Comparison of ENCODE assay signal across 13 mouse cellular contexts in the genomic region with DNA sequence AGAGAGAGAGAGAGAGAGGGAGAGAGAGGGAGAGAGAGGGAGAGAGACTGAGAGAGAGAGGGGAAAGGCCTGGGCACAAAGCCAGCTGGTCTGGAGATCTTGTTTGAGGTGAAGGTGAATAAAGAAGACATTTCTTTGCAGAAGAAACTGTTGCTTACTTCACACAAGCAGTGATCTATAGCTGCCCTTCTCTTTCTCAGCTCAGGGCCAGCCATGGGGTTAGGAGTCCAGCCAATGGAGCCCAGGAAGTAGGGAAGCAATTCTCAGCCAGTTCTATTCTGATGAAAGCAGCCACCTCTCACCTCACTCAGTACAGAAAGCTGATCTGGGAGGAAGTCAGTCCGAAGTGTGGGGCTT. TPM values are rescaled to one million over a fixed set of nuclear protein-coding genes. Genes with fewer than 3 reads are reported as not detected.
A peak's percentile ranks its signal among the peaks of the same experiment; 100 is the strongest.
DNase-seq lines count a peak whose midpoint lies in the region; ATAC-seq and TF ChIP-seq lines count a peak whose summit lies in the region.
"Had no signal": no experiment of that assay in that cellular context is flagged by ENCODE, and none has a peak within 500 bp of the region (broad histone marks: within the 10 kb centered on the region; RNA-seq: fewer than 3 reads in every experiment).

No protein-coding gene starts in this region.

- peaks cover 14% of the 10 kb centered on the region for H3K4me1 ChIP-seq in midbrain, embryonic 10.5 days
- no peaks in the 10 kb centered on the region for H3K4me1 ChIP-seq in midbrain, embryonic 16.5 days (ENCODE audit: control insufficient read depth, insufficient read depth, low read length)
- peaks cover 13% of the 10 kb centered on the region for H3K4me1 ChIP-seq in hindbrain, embryonic 10.5 days (replicated peaks)
- H3K4me1 ChIP-seq in neural tube, embryonic 11.5 days (ENCODE audit: control insufficient read depth, insufficient read depth, low read length) = no peaks in the 10 kb centered on the region
- H3K4me1 ChIP-seq in kidney, adult 2 months (ENCODE audit: control insufficient read depth, insufficient read depth, low read length) = no peaks in the 10 kb centered on the region
- H3K4me1 ChIP-seq: kidney, embryonic 15.5 days; liver, embryonic 12.5 days; stomach, embryonic 15.5 days had no signal

- H3K4me3 ChIP-seq in midbrain, embryonic 10.5 days = no peak overlapping the region
- no peak overlapping the region for H3K4me3 ChIP-seq in midbrain, embryonic 16.5 days (ENCODE audit: low read depth, low read length)
- no peak overlapping the region for H3K4me3 ChIP-seq in hindbrain, embryonic 10.5 days
- H3K4me3 ChIP-seq in neural tube, embryonic 11.5 days (ENCODE audit: low read depth, low read length) = no peak overlapping the region
- H3K4me3 ChIP-seq in kidney, adult 2 months (ENCODE audit: insufficient read depth, low read depth, low read length) = no peak overlapping the region
- H3K4me3 ChIP-seq: forebrain, embryonic 15.5 days; kidney, embryonic 15.5 days; left cerebral cortex, adult 2 months; liver, embryonic 12.5 days; stomach, embryonic 15.5 days had no signal

- no peak for TF ChIP-seq POLR2A in kidney, adult 2 months (IDR thresholded peaks at IDR 0.05; ENCODE audit: low read depth, low read length)

- H3K4me2 ChIP-seq in midbrain, embryonic 16.5 days (ENCODE audit: low read length) = no peak overlapping the region
- H3K4me2 ChIP-seq in neural tube, embryonic 11.5 days (ENCODE audit: low read depth) = no peak overlapping the region
- H3K4me2 ChIP-seq: forebrain, embryonic 15.5 days; kidney, embryonic 15.5 days; liver, embryonic 12.5 days; stomach, embryonic 15.5 days had no signal

- peak overlapping the region; percentile 62 for H3K27ac ChIP-seq in midbrain, embryonic 10.5 days (replicated peaks)
- H3K27ac ChIP-seq in midbrain, embryonic 16.5 days (ENCODE audit: low read length) = no peak overlapping the region
- peak overlapping the region; percentile 69; the same call in 1 of the 2 replicates for H3K27ac ChIP-seq in hindbrain, embryonic 10.5 days
- H3K27ac ChIP-seq in neural tube, embryonic 11.5 days (ENCODE audit: low read depth, low read length) = peak overlapping the region; percentile 39; the same call in 1 of the 2 replicates
- H3K27ac ChIP-seq in kidney, adult 2 months (ENCODE audit: insufficient read depth, low read depth, low read length) = no peak overlapping the region
- H3K27ac ChIP-seq: forebrain, embryonic 15.5 days; kidney, embryonic 15.5 days; left cerebral cortex, adult 2 months; liver, embryonic 12.5 days; stomach, embryonic 15.5 days had no signal

- H3K9ac ChIP-seq in midbrain, embryonic 16.5 days (ENCODE audit: low read depth, low read length) = no peak overlapping the region
- no peak overlapping the region for H3K9ac ChIP-seq in neural tube, embryonic 11.5 days (ENCODE audit: low read length)
- H3K9ac ChIP-seq: forebrain, embryonic 15.5 days; kidney, embryonic 15.5 days; liver, embryonic 12.5 days; stomach, embryonic 15.5 days had no signal

- TF ChIP-seq CTCF in kidney, adult 2 months (conservative IDR thresholded peaks at IDR 0.05; ENCODE audit: insufficient read depth, insufficient read length, low read depth, low read length) = no peak

- H3K27me3 ChIP-seq in midbrain, embryonic 10.5 days (ENCODE audit: low read depth, poor library complexity, severe bottlenecking) = no peaks in the 10 kb centered on the region; the same call in 1 of the 2 replicates
- no peaks in the 10 kb centered on the region for H3K27me3 ChIP-seq in midbrain, embryonic 16.5 days (ENCODE audit: control insufficient read depth, insufficient read depth, low read depth, low read length)
- no peaks in the 10 kb centered on the region for H3K27me3 ChIP-seq in hindbrain, embryonic 10.5 days (ENCODE audit: insufficient read depth, poor library complexity, severe bottlenecking)
- no peaks in the 10 kb centered on the region for H3K27me3 ChIP-seq in neural tube, embryonic 11.5 days (ENCODE audit: control insufficient read depth, insufficient read depth, low read length)
- no peaks in the 10 kb centered on the region for H3K27me3 ChIP-seq in kidney, adult 2 months (replicated peaks; ENCODE audit: control insufficient read depth, insufficient read depth, low read length)
- H3K27me3 ChIP-seq: forebrain, embryonic 15.5 days; kidney, embryonic 15.5 days; liver, embryonic 12.5 days; stomach, embryonic 15.5 days had no signal

- peak; percentile 20 for DNase-seq in embryo, embryonic 10 days (ENCODE audit: low spot score)
- DNase-seq in embryo, embryonic 9.5 days (ENCODE audit: extremely low spot score) = no peak
- DNase-seq in midbrain, embryonic 10.5 days (ENCODE audit: low spot score) = no peak
- no peak for DNase-seq in hindbrain, embryonic 10.5 days (ENCODE audit: low spot score)
- DNase-seq in neural tube, embryonic 11.5 days (ENCODE audit: low spot score) = no peak
- DNase-seq in kidney, adult 2 months = no peak
- no peak for DNase-seq in yolk sac, embryonic 10.5 days (ENCODE audit: low spot score)

- no peak; the same call in 1 of the 2 replicates for ATAC-seq in midbrain, embryonic 16.5 days
- peak; percentile 46 for ATAC-seq in neural tube, embryonic 11.5 days (ENCODE audit: insufficient read depth, low FRiP score, low TSS enrichment)
- ATAC-seq: liver, embryonic 12.5 days had no signal

- no peaks in the 10 kb centered on the region for H3K36me3 ChIP-seq in midbrain, embryonic 10.5 days
- no peaks in the 10 kb centered on the region for H3K36me3 ChIP-seq in midbrain, embryonic 16.5 days (ENCODE audit: control insufficient read depth, insufficient read depth, low read length)
- H3K36me3 ChIP-seq in hindbrain, embryonic 10.5 days = no peaks in the 10 kb centered on the region
- H3K36me3 ChIP-seq in neural tube, embryonic 11.5 days (ENCODE audit: control insufficient read depth, insufficient read depth, low read length) = no peaks in the 10 kb centered on the region
- H3K36me3 ChIP-seq in kidney, adult 2 months (ENCODE audit: control insufficient read depth, insufficient read depth, low read length) = no peaks in the 10 kb centered on the region
- H3K36me3 ChIP-seq: forebrain, embryonic 15.5 days; kidney, embryonic 15.5 days; liver, embryonic 12.5 days; stomach, embryonic 15.5 days had no signal

- no peaks in the 10 kb centered on the region for H3K9me3 ChIP-seq in midbrain, embryonic 10.5 days (replicated peaks)
- H3K9me3 ChIP-seq in midbrain, embryonic 16.5 days (replicated peaks; ENCODE audit: control insufficient read depth, low read length, poor library complexity, severe bottlenecking) = no peaks in the 10 kb centered on the region
- no peaks in the 10 kb centered on the region; the same call in 1 of the 2 replicates for H3K9me3 ChIP-seq in hindbrain, embryonic 10.5 days
- no peaks in the 10 kb centered on the region for H3K9me3 ChIP-seq in neural tube, embryonic 11.5 days (ENCODE audit: control insufficient read depth, low read length)
- H3K9me3 ChIP-seq: forebrain, embryonic 15.5 days; kidney, embryonic 15.5 days; liver, embryonic 12.5 days; stomach, embryonic 15.5 days had no signal

- WGBS in midbrain, embryonic 10.5 days = 33% methylated on average over 1 of the region's 1 CpGs
- WGBS in midbrain, embryonic 16.5 days = 36% methylated on average over 1 of the region's 1 CpGs
- 24% methylated on average over 1 of the region's 1 CpGs for WGBS in hindbrain, embryonic 10.5 days
- WGBS in neural tube, embryonic 11.5 days = 18% methylated on average over 1 of the region's 1 CpGs
- 7% methylated on average over 1 of the region's 1 CpGs for WGBS in kidney, adult 2 months

RNA-seq across cellular contexts. Expression of gene Fam181b, which starts 41.2 kb away (rescaled TPM):
- 65.1 and 66.1 TPM in 2 replicates for polyA plus RNA-seq in midbrain, embryonic 10.5 days (2016; fragmentation: Nextera tagmentation; extraction: Ambion mirVana)
- 28.0 and 33.6 TPM in 2 replicates for polyA plus RNA-seq in midbrain, embryonic 16.5 days (2015; fragmentation: Nextera tagmentation; extraction: Ambion mirVana)
- polyA plus RNA-seq in hindbrain, embryonic 10.5 days (2016; fragmentation: Nextera tagmentation; extraction: Ambion mirVana) = 30.1 and 40.4 TPM in 2 replicates
- 56.0 and 62.8 TPM in 2 replicates for polyA plus RNA-seq in neural tube, embryonic 11.5 days (2014; fragmentation: Nextera tagmentation; extraction: Ambion mirVana)
- 0.63 and 1.4 TPM in 2 replicates for polyA plus RNA-seq in kidney, adult 2 months (2012; rRNA removed)

Comparison
In these comparisons a context has a peak if more than half of its experiments do, and no peak if none do; other contexts are left out.
1. H3K27ac ChIP-seq: peak in midbrain, embryonic 10.5 days (single experiment), hindbrain, embryonic 10.5 days (single experiment) and neural tube, embryonic 11.5 days (single experiment); none in midbrain, embryonic 16.5 days (single experiment) and kidney, adult 2 months (single experiment).
2. RNA of gene Fam181b, which starts 41.2 kb away (polyA plus RNA-seq): 65.1 to 66.1 TPM in midbrain, embryonic 10.5 days, 56.0 to 62.8 TPM in neural tube, embryonic 11.5 days, 30.1 to 40.4 TPM in hindbrain, embryonic 10.5 days and 28.0 to 33.6 TPM in midbrain, embryonic 16.5 days; 0.63 to 1.4 TPM in kidney, adult 2 months; every median in the first group is over 10 times any median in the second.